Mouse (Mus musculus) stomach, adult 2 months (tissue): ENCODE results near the gene Parva. TPM values are rescaled to one million over a fixed set of nuclear protein-coding genes. Genes with fewer than 3 reads are reported as not detected.

ENCODE experiments used
- polyA plus RNA-seq: library from polyadenylated mRNA; depleted of rRNA; stranded (reverse); fragments of >200 nt; gene quantifications from 2 replicates; pipeline ENCODE4 v1.2.3, GENCODE M21; 2012; rRNA removed

Gene Parva
- polyA plus RNA-seq, result 17.4 and 20.0 TPM in 2 replicates

GRCm38 (mm10) chr7:112427357-112428157 lies at the start of gene Parva:
Gene Parva (plus strand): TSS chr7:112427505.

Other genes with a start within 250 kb of the Parva start
- gene Mical2, start 201.6 kb upstream of the Parva start, polyA plus RNA-seq, result 11.3 and 14.3 TPM in 2 replicates